Mouse (Mus musculus): ENCODE data around the gene Sp6. TPM values are rescaled to one million over a fixed set of nuclear protein-coding genes. Genes with fewer than 3 reads are reported as not detected.

Gene Sp6
- polyA plus RNA-seq, 1 experiment: 12.4 TPM

DNA sequence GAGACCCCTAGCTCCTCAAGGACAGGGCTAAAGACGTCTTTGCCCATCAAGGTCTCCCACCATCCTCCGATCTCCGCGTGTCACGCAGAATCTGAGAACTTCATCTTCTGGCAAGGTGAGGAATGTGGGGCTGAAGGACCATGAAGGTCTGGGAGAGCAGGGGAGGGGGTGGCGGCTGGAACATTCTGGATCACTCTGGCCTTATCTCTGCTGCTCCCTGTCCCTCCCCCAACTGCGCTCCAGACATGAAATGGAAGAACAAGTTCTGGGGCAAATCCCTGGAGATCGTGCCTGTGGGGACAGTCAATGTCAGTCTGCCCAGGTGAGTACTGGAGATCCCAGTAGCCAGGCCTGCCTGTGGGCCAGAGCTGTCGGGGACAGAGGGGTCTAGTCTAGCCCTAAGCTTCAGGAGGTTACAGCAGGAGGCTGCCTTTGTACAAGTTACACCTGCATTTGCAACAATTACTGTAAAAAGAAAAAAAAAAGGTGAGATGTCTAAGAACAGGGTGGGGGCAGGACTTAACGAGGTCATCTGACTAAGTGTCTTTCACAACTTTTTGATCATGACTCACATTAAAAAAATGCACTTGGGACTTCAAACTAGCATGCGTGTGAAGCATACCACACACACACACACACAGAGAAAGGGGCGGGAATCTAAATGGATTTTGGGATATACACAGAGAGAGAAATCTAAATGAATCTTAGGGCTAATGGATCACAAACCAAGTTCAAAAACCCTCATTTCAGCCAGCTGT is 52.5 kb downstream of the Sp6 start:
- Histone ChIP-seq H3K4me1 (ENCODE audit: control insufficient read depth, insufficient read depth, low read length) (peaks cover 3% of the 10 kb centered on the region), H3K4me3 (ENCODE audit: low read depth, low read length) (no peak overlapping the region), H3K27me3 (ENCODE audit: control insufficient read depth, insufficient read depth, low read length, poor library complexity, severe bottlenecking) (no peaks in the 10 kb centered on the region), H3K27ac (ENCODE audit: insufficient read depth, low read length) (no peak overlapping the region), H3K36me3 (ENCODE audit: control insufficient read depth, insufficient read depth, low read length, poor library complexity, severe bottlenecking) (no peaks in the 10 kb centered on the region), H3K9ac (ENCODE audit: low read depth, poor library complexity, severe bottlenecking) (0 out of 2 replicates have a peak overlapping the region, but pooled peaks have one; percentile 1), H3K9me3 (replicated peaks; ENCODE audit: control insufficient read depth, insufficient read depth, low read length, poor library complexity, severe bottlenecking) (no peaks in the 10 kb centered on the region)
- TF ChIP-seq POLR2A (IDR thresholded peaks at IDR 0.05; ENCODE audit: insufficient read depth, low read length): no peak
- TF ChIP-seq EP300 (IDR thresholded peaks at IDR 0.05; ENCODE audit: insufficient read depth, low read depth, low read length): no peak
- no peak for TF ChIP-seq CTCF (IDR thresholded peaks at IDR 0.05; ENCODE audit: low read depth, low read length)

GRCm38 (mm10) chr11:97066656-97067360 is 53.6 kb downstream of the Sp6 start:
- Histone ChIP-seq H3K9ac (ENCODE audit: low read depth, poor library complexity, severe bottlenecking) (peak overlapping the region; percentile 13; the same call in 1 of the 2 replicates), H3K4me1 (ENCODE audit: control insufficient read depth, insufficient read depth, low read length) (peaks cover 3% of the 10 kb centered on the region), H3K27ac (ENCODE audit: insufficient read depth, low read length) (no peak overlapping the region), H3K9me3 (replicated peaks; ENCODE audit: control insufficient read depth, insufficient read depth, low read length, poor library complexity, severe bottlenecking) (no peaks in the 10 kb centered on the region), H3K36me3 (ENCODE audit: control insufficient read depth, insufficient read depth, low read length, poor library complexity, severe bottlenecking) (no peaks in the 10 kb centered on the region), H3K4me3 (ENCODE audit: low read depth, low read length) (peak overlapping the region; percentile 73), H3K27me3 (ENCODE audit: control insufficient read depth, insufficient read depth, low read length, poor library complexity, severe bottlenecking) (no peaks in the 10 kb centered on the region)
- TF ChIP-seq POLR2A (IDR thresholded peaks at IDR 0.05; ENCODE audit: insufficient read depth, low read length): no peak
- TF ChIP-seq EP300 (IDR thresholded peaks at IDR 0.05; ENCODE audit: insufficient read depth, low read depth, low read length): no peak
- TF ChIP-seq CTCF (IDR thresholded peaks at IDR 0.05; ENCODE audit: low read depth, low read length): no peak

GRCm38 (mm10) chr11:97069333-97069732 is 56.1 kb downstream of the Sp6 start:
- Histone ChIP-seq H3K9me3 (replicated peaks; ENCODE audit: control insufficient read depth, insufficient read depth, low read length, poor library complexity, severe bottlenecking) (no peaks in the 10 kb centered on the region), H3K27ac (ENCODE audit: insufficient read depth, low read length) (no peak overlapping the region), H3K4me3 (ENCODE audit: low read depth, low read length) (no peak overlapping the region), H3K27me3 (ENCODE audit: control insufficient read depth, insufficient read depth, low read length, poor library complexity, severe bottlenecking) (no peaks in the 10 kb centered on the region), H3K4me1 (ENCODE audit: control insufficient read depth, insufficient read depth, low read length) (peaks cover 3% of the 10 kb centered on the region), H3K9ac (ENCODE audit: low read depth, poor library complexity, severe bottlenecking) (no peak overlapping the region), H3K36me3 (ENCODE audit: control insufficient read depth, insufficient read depth, low read length, poor library complexity, severe bottlenecking) (no peaks in the 10 kb centered on the region)
- no peak for TF ChIP-seq POLR2A (IDR thresholded peaks at IDR 0.05; ENCODE audit: insufficient read depth, low read length)
- TF ChIP-seq CTCF (IDR thresholded peaks at IDR 0.05; ENCODE audit: low read depth, low read length): no peak
- no peak for TF ChIP-seq EP300 (IDR thresholded peaks at IDR 0.05; ENCODE audit: insufficient read depth, low read depth, low read length)

- H3K9me3 ChIP-seq (replicated peaks; ENCODE audit: control insufficient read depth, insufficient read depth, low read length, poor library complexity, severe bottlenecking): no peaks in the 10 kb centered on the region
- peaks cover 3% of the 10 kb centered on the region for H3K4me1 ChIP-seq (ENCODE audit: control insufficient read depth, insufficient read depth, low read length)
- H3K4me3 ChIP-seq (ENCODE audit: low read depth, low read length): no peak overlapping the region
- H3K36me3 ChIP-seq (ENCODE audit: control insufficient read depth, insufficient read depth, low read length, poor library complexity, severe bottlenecking): no peaks in the 10 kb centered on the region
- H3K27me3 ChIP-seq (ENCODE audit: control insufficient read depth, insufficient read depth, low read length, poor library complexity, severe bottlenecking): no peaks in the 10 kb centered on the region
- H3K27ac ChIP-seq (ENCODE audit: insufficient read depth, low read length): no peak overlapping the region
- no peak overlapping the region for H3K9ac ChIP-seq (ENCODE audit: low read depth, poor library complexity, severe bottlenecking)
- TF ChIP-seq POLR2A (IDR thresholded peaks at IDR 0.05; ENCODE audit: insufficient read depth, low read length): no peak
- no peak for TF ChIP-seq EP300 (IDR thresholded peaks at IDR 0.05; ENCODE audit: insufficient read depth, low read depth, low read length)
- no peak for TF ChIP-seq CTCF (IDR thresholded peaks at IDR 0.05; ENCODE audit: low read depth, low read length)
Observed at GRCm38 (mm10) chr11:97069770-97070169, 56.6 kb downstream of the Sp6 start.

- H3K27me3 ChIP-seq (ENCODE audit: control insufficient read depth, insufficient read depth, low read length, poor library complexity, severe bottlenecking): no peaks in the 10 kb centered on the region
- no peaks in the 10 kb centered on the region for H3K9me3 ChIP-seq (replicated peaks; ENCODE audit: control insufficient read depth, insufficient read depth, low read length, poor library complexity, severe bottlenecking)
- no peak overlapping the region for H3K27ac ChIP-seq (ENCODE audit: insufficient read depth, low read length)
- H3K9ac ChIP-seq (ENCODE audit: low read depth, poor library complexity, severe bottlenecking): no peak overlapping the region
- no peaks in the 10 kb centered on the region for H3K36me3 ChIP-seq (ENCODE audit: control insufficient read depth, insufficient read depth, low read length, poor library complexity, severe bottlenecking)
- H3K4me3 ChIP-seq (ENCODE audit: low read depth, low read length): no peak overlapping the region
- no peaks in the 10 kb centered on the region for H3K4me1 ChIP-seq (ENCODE audit: control insufficient read depth, insufficient read depth, low read length)
- TF ChIP-seq POLR2A (IDR thresholded peaks at IDR 0.05; ENCODE audit: insufficient read depth, low read length): no peak
Observed at GRCm38 (mm10) chr11:97071129-97071528, 57.9 kb downstream of the Sp6 start.

- no peak overlapping the region for H3K4me3 ChIP-seq (ENCODE audit: low read depth, low read length)
- no peaks in the 10 kb centered on the region for H3K9me3 ChIP-seq (replicated peaks; ENCODE audit: control insufficient read depth, insufficient read depth, low read length, poor library complexity, severe bottlenecking)
- H3K36me3 ChIP-seq (ENCODE audit: control insufficient read depth, insufficient read depth, low read length, poor library complexity, severe bottlenecking): no peaks in the 10 kb centered on the region
- H3K9ac ChIP-seq (ENCODE audit: low read depth, poor library complexity, severe bottlenecking): no peak overlapping the region
- TF ChIP-seq POLR2A (IDR thresholded peaks at IDR 0.05; ENCODE audit: insufficient read depth, low read length) (no peak), CTCF (IDR thresholded peaks at IDR 0.05; ENCODE audit: low read depth, low read length) (peak; percentile 20)
- no peaks in the 10 kb centered on the region for H3K27me3 ChIP-seq (ENCODE audit: control insufficient read depth, insufficient read depth, low read length, poor library complexity, severe bottlenecking)
- no peak overlapping the region for H3K27ac ChIP-seq (ENCODE audit: insufficient read depth, low read length)
- no peaks in the 10 kb centered on the region for H3K4me1 ChIP-seq (ENCODE audit: control insufficient read depth, insufficient read depth, low read length)
Observed at GRCm38 (mm10) chr11:97072533-97072932, 59.3 kb downstream of the Sp6 start.
